Mouse (Mus musculus): ENCODE results near the gene Ddx41. TPM values are rescaled to one million over a fixed set of nuclear protein-coding genes. Genes with fewer than 3 reads are reported as not detected.

Ddx41 gene
- polyA plus RNA-seq, 1 experiment from 2014 or later: 51.6 TPM

- Histone ChIP-seq H3K4me3 (no peak overlapping the region), H3K27me3 (no peaks in the 10 kb centered on the region), H3K4me2 (no peak overlapping the region), H3K36me3 (peaks cover 51% of the 10 kb centered on the region), H3K4me1 (replicated peaks) (peaks cover 34% of the 10 kb centered on the region), H3K27ac (replicated peaks) (no peak overlapping the region), H3K9ac (no peak overlapping the region), H3K9me3 (no peaks in the 10 kb centered on the region)
- no peak for ATAC-seq (ENCODE audit: low read depth)
- 57% methylated on average over 11 of the region's 11 CpGs for whole genome bisulfite sequencing
Measured at GRCm38 (mm10) chr13:55498906-55499305, 37.6 kb downstream of the Ddx41 start.

GRCm38 (mm10) chr13:55496661-55497060, 39.8 kb downstream of the Ddx41 start:
- Histone ChIP-seq H3K36me3 (peaks cover 29% of the 10 kb centered on the region), H3K4me1 (replicated peaks) (peaks cover 34% of the 10 kb centered on the region), H3K9me3 (no peaks in the 10 kb centered on the region), H3K4me3 (no peak overlapping the region), H3K27ac (replicated peaks) (no peak overlapping the region), H3K4me2 (no peak overlapping the region), H3K9ac (no peak overlapping the region), H3K27me3 (no peaks in the 10 kb centered on the region)
- ATAC-seq (ENCODE audit: low read depth): no peak
- 85% methylated on average over 6 of the region's 6 CpGs for WGBS

GRCm38 (mm10) chr13:55495702-55496101, 40.8 kb downstream of the Ddx41 start:
- H3K36me3 ChIP-seq: peaks cover 22% of the 10 kb centered on the region
- ATAC-seq (ENCODE audit: low read depth): no peak
- H3K9me3 ChIP-seq: no peaks in the 10 kb centered on the region
- H3K4me2 ChIP-seq: no peak overlapping the region
- WGBS: 25% methylated on average over 4 of the region's 4 CpGs
- H3K4me3 ChIP-seq: no peak overlapping the region
- H3K9ac ChIP-seq: no peak overlapping the region
- peaks cover 34% of the 10 kb centered on the region for H3K4me1 ChIP-seq (replicated peaks)
- no peaks in the 10 kb centered on the region for H3K27me3 ChIP-seq
- H3K27ac ChIP-seq (replicated peaks): no peak overlapping the region

- ATAC-seq (ENCODE audit: low read depth): no peak
- no peak overlapping the region for H3K4me2 ChIP-seq
- H3K27ac ChIP-seq (replicated peaks): no peak overlapping the region
- no peaks in the 10 kb centered on the region for H3K27me3 ChIP-seq
- no peaks in the 10 kb centered on the region for H3K9me3 ChIP-seq
- peaks cover 16% of the 10 kb centered on the region for H3K36me3 ChIP-seq
- 22% methylated on average over 18 of the region's 18 CpGs for WGBS
- no peak overlapping the region for H3K4me3 ChIP-seq
- peaks cover 34% of the 10 kb centered on the region for H3K4me1 ChIP-seq (replicated peaks)
- H3K9ac ChIP-seq: peak overlapping the region; percentile 38; the same call in 1 of the 2 replicates
Measured at GRCm38 (mm10) chr13:55494883-55495621, 41.4 kb downstream of the Ddx41 start.

GRCm38 (mm10) chr13:55494257-55494656, 42.2 kb downstream of the Ddx41 start:
- Histone ChIP-seq H3K9ac (no peak overlapping the region), H3K27ac (replicated peaks) (no peak overlapping the region), H3K4me3 (no peak overlapping the region), H3K27me3 (no peaks in the 10 kb centered on the region), H3K4me2 (no peak overlapping the region), H3K4me1 (replicated peaks) (peaks cover 34% of the 10 kb centered on the region), H3K36me3 (peaks cover 14% of the 10 kb centered on the region), H3K9me3 (no peaks in the 10 kb centered on the region)
- WGBS: 26% methylated on average over 2 of the region's 2 CpGs
- no peak for ATAC-seq (ENCODE audit: low read depth)

- ATAC-seq (ENCODE audit: low read depth): peak; percentile 85
- H3K36me3 ChIP-seq: peaks cover 3% of the 10 kb centered on the region
- under 1% methylated on average over 80 of the region's 83 CpGs for WGBS
- H3K9me3 ChIP-seq: no peaks in the 10 kb centered on the region
- no peaks in the 10 kb centered on the region for H3K27me3 ChIP-seq
- peak within 1 kb of the TSS; percentile 99 for H3K4me3 ChIP-seq
- peak within 1 kb of the TSS; percentile 99 for H3K27ac ChIP-seq (replicated peaks)
- H3K4me2 ChIP-seq: peak within 1 kb of the TSS; percentile 100
- peaks cover 49% of the 10 kb centered on the region for H3K4me1 ChIP-seq (replicated peaks)
- H3K9ac ChIP-seq: peak within 1 kb of the TSS; percentile 100
Measured at GRCm38 (mm10) chr13:55487578-55488498, 48.6 kb downstream of the Ddx41 start, which contains the start of gene Dbn1. Dbn1 (minus strand) TSS chr13:55488111.

- ATAC-seq (ENCODE audit: low read depth): peak; percentile 51
- Histone ChIP-seq H3K27me3 (no peaks in the 10 kb centered on the region), H3K9ac (peak overlapping the region; percentile 100), H3K9me3 (no peaks in the 10 kb centered on the region), H3K4me3 (peak overlapping the region; percentile 99), H3K4me1 (replicated peaks) (peaks cover 57% of the 10 kb centered on the region), H3K27ac (replicated peaks) (peak overlapping the region; percentile 99), H3K4me2 (peak overlapping the region; percentile 100), H3K36me3 (peaks cover 11% of the 10 kb centered on the region)
- 1% methylated on average over 27 of the region's 29 CpGs for WGBS
Measured at GRCm38 (mm10) chr13:55486916-55487577, 49.4 kb downstream of the Ddx41 start.

GRCm38 (mm10) chr13:55486029-55486794, 50.2 kb downstream of the Ddx41 start:
- Histone ChIP-seq H3K4me2 (peak overlapping the region; percentile 100), H3K27me3 (no peaks in the 10 kb centered on the region), H3K27ac (replicated peaks) (peak overlapping the region; percentile 99), H3K9me3 (no peaks in the 10 kb centered on the region), H3K4me1 (replicated peaks) (peaks cover 62% of the 10 kb centered on the region), H3K9ac (peak overlapping the region; percentile 100), H3K36me3 (peaks cover 19% of the 10 kb centered on the region), H3K4me3 (peak overlapping the region; percentile 99)
- 21% methylated on average over 14 of the region's 14 CpGs for WGBS
- ATAC-seq (ENCODE audit: low read depth): no peak

GRCm38 (mm10) chr13:55484520-55485088, 51.9 kb downstream of the Ddx41 start:
- Histone ChIP-seq H3K4me1 (replicated peaks) (peaks cover 62% of the 10 kb centered on the region), H3K27ac (replicated peaks) (peak overlapping the region; percentile 99), H3K27me3 (no peaks in the 10 kb centered on the region), H3K9ac (peak overlapping the region; percentile 100), H3K4me2 (peak overlapping the region; percentile 100), H3K4me3 (peak overlapping the region; percentile 99), H3K9me3 (no peaks in the 10 kb centered on the region), H3K36me3 (peaks cover 35% of the 10 kb centered on the region)
- WGBS: 20% methylated on average over 7 of the region's 7 CpGs
- no peak for ATAC-seq (ENCODE audit: low read depth)

- peaks cover 45% of the 10 kb centered on the region for H3K36me3 ChIP-seq
Measured at GRCm38 (mm10) chr13:55483593-55483992, 52.9 kb downstream of the Ddx41 start.

GRCm38 (mm10) chr13:55483071-55483470, 53.4 kb downstream of the Ddx41 start:
- H3K4me2 ChIP-seq: peak overlapping the region; percentile 100
- peak overlapping the region; percentile 99 for H3K27ac ChIP-seq (replicated peaks)
- H3K9me3 ChIP-seq: no peaks in the 10 kb centered on the region
- WGBS: 35% methylated on average over 9 of the region's 9 CpGs
- ATAC-seq (ENCODE audit: low read depth): no peak
- peak overlapping the region; percentile 99 for H3K4me3 ChIP-seq
- peaks cover 54% of the 10 kb centered on the region for H3K4me1 ChIP-seq (replicated peaks)
- H3K27me3 ChIP-seq: no peaks in the 10 kb centered on the region
- peak overlapping the region; percentile 100 for H3K9ac ChIP-seq
- peaks cover 50% of the 10 kb centered on the region for H3K36me3 ChIP-seq

More at GRCm38 (mm10) chr13:55483593-55483992, 52.9 kb downstream of the Ddx41 start:
- 6% methylated on average over 15 of the region's 15 CpGs for WGBS
- Histone ChIP-seq H3K4me2 (peak overlapping the region; percentile 100), H3K27ac (replicated peaks) (peak overlapping the region; percentile 99), H3K9ac (peak overlapping the region; percentile 100), H3K27me3 (no peaks in the 10 kb centered on the region), H3K4me3 (peak overlapping the region; percentile 99), H3K9me3 (no peaks in the 10 kb centered on the region), H3K4me1 (replicated peaks) (peaks cover 59% of the 10 kb centered on the region)
- peak; percentile 71 for ATAC-seq (ENCODE audit: low read depth)
